Mouse (Mus musculus) skeletal muscle tissue, postnatal 0 days (tissue): Measurements from ENCODE around the gene Tmem51. TPM values are rescaled to one million over a fixed set of nuclear protein-coding genes. Genes with fewer than 3 reads are reported as not detected.

Source experiments
- polyA plus RNA-seq: library from polyadenylated mRNA; unstranded; fragments of >200 nt; fragmentation: Nextera tagmentation; extraction: Ambion mirVana; gene quantifications from 2 replicates; pipeline ENCODE4 v1.2.1, GENCODE M21; 2015

The Tmem51 gene
- 4.9 and 6.4 TPM in 2 replicates for polyA plus RNA-seq

GRCm38 (mm10) chr4:142084131-142084899 lies at the start of gene Tmem51:
Gene Tmem51, minus strand, starts transcription at chr4:142084304.

GRCm38 (mm10) chr4:142014659-142015608 lies 69.2 kb downstream of the Tmem51 start, which contains the start of gene Fhad1:
Gene Fhad1, minus strand, starts transcription at chr4:142015082.

Other genes with a start within 250 kb of the Tmem51 start
- not detected in 2 replicates for gene Ctrc, start 237.9 kb downstream of the Tmem51 start, polyA plus RNA-seq
- gene Efhd2, start 209.4 kb downstream of the Tmem51 start, polyA plus RNA-seq, result 76.6 and 80.5 TPM in 2 replicates
- gene Fhad1, start 69.2 kb downstream of the Tmem51 start, polyA plus RNA-seq, result 7.6 and 7.7 TPM in 2 replicates
- 1.7 and 2.1 TPM in 2 replicates for gene Kazn, start 155.1 kb upstream of the Tmem51 start, polyA plus RNA-seq